In the genomic region with DNA sequence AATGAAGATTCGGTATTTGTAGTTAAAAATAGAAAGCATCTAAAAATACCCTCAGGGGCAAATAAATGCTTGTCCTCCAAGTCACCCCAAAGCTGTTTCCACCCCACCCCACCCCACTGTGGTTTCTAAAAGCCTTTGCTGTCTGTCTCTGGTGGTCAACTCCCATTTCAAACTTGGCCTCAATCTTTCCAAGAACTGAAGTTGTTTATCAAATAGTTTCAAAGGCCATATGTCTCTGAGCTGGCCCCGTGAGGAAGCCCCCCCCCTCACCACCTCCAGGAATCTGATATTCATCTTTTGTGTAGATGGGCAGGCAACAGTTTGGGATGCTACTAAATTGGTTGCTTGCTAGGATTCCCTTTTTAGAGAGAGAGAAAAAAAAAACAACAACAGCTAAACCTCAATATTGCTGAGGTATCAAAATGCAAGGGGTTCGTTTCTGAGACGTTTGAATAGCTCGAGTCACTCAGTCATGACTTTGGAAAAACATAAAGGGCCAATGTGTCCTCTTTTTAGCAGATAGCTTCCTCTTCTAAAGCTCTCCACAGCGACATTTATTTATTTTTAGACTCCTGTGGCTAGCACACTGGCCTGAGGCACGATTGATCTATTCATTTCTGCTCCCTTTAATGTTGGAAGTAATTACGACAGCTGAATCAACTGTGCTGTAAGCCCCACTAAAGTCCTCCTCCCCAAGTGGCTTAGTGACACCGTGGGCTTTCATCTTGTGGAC, we compare ENCODE assay signal across 16 mouse cellular contexts. TPM values are rescaled to one million over a fixed set of nuclear protein-coding genes. Genes with fewer than 3 reads are reported as not detected.
DNase-seq lines count a peak whose midpoint lies in the region; ATAC-seq and TF ChIP-seq lines count a peak whose summit lies in the region.
"Had no signal": no experiment of that assay in that cellular context is flagged by ENCODE, and none has a peak within 500 bp of the region (broad histone marks: within the 10 kb centered on the region; RNA-seq: fewer than 3 reads in every experiment).

No protein-coding gene starts in this region.

- H3K27ac ChIP-seq in heart, embryonic 16.5 days (ENCODE audit: low read length): peak overlapping the region; percentile 18; the same call in 1 of the 2 replicates
- peak overlapping the region; percentile 39; the same call in 1 of the 2 replicates for H3K27ac ChIP-seq in MEL (ENCODE audit: control insufficient read depth, low read depth, low read length)
- H3K27ac ChIP-seq in intestine, postnatal 0 days (ENCODE audit: low read depth, low read length): no peak overlapping the region
- H3K27ac ChIP-seq: embryonic facial prominence, embryonic 12.5 days; forebrain, embryonic 12.5 days had no signal

- TF ChIP-seq CTCF in MEL (IDR thresholded peaks at IDR 0.05 in 2 of 3, conservative IDR thresholded peaks at IDR 0.05 in 1 of 3; ENCODE audit: control insufficient read depth in 1 of 3, insufficient read depth in 1 of 3, low read depth in 2 of 3, low read length in 3 of 3, poor library complexity in 1 of 3, severe bottlenecking in 1 of 3): no peak
- TF ChIP-seq CTCF in intestine, postnatal 0 days (IDR thresholded peaks at IDR 0.05; ENCODE audit: low read depth): no peak

- no peak overlapping the region for H3K4me3 ChIP-seq in heart, embryonic 16.5 days (ENCODE audit: low read length)
- H3K4me3 ChIP-seq in MEL (ENCODE audit: control insufficient read depth in 1 of 2, insufficient read depth in 1 of 2, low read depth in 2 of 2, low read length in 2 of 2): 0 out of 4 replicates have a peak overlapping the region, but pooled peaks have one; percentile 1 to 10
- no peak overlapping the region for H3K4me3 ChIP-seq in intestine, postnatal 0 days (ENCODE audit: low read depth, low read length)
- H3K4me3 ChIP-seq: embryonic facial prominence, embryonic 12.5 days; forebrain, embryonic 12.5 days had no signal

- intact Hi-C loops in heart, postnatal 10 days (cut with DNase I): no loop called here

- no peak for ATAC-seq in heart, embryonic 16.5 days (replicated peaks; ENCODE audit: extremely low read depth, insufficient read depth, low FRiP score)
- ATAC-seq in common myeloid progenitor, adult 5-6 weeks (replicated peaks; ENCODE audit: low read depth, poor library complexity, severe bottlenecking): peak; percentile 68
- peak; percentile 70 for ATAC-seq in megakaryocyte progenitor cell, adult 5-6 weeks (replicated peaks; ENCODE audit: poor library complexity)
- ATAC-seq in intestine, postnatal 0 days: no peak
- ATAC-seq: CD4-positive, CD25-positive, alpha-beta regulatory T cell, adult 4 months had no signal

- DNase-seq in heart, postnatal 10 days: no peak
- peak; percentile 50 for DNase-seq in MEL (ENCODE audit: low read depth, low spot score)
- DNase-seq in thymus, postnatal 36 days: no peak
- no peak for DNase-seq in cerebellum, adult 8-10 months
- DNase-seq: adrenal gland, postnatal 36 days; cerebellum, adult 9-10 months; gastrocnemius, postnatal 25 days; layer of hippocampus, postnatal 36 days; thymus, postnatal 25 days had no signal

- H3K9ac ChIP-seq in heart, embryonic 16.5 days (ENCODE audit: low read length): no peak overlapping the region
- no peak overlapping the region for H3K9ac ChIP-seq in MEL (ENCODE audit: control insufficient read depth, low read depth, low read length, poor library complexity, severe bottlenecking)
- no peak overlapping the region for H3K9ac ChIP-seq in intestine, postnatal 0 days (ENCODE audit: low read depth, low read length)
- H3K9ac ChIP-seq: embryonic facial prominence, embryonic 12.5 days; forebrain, embryonic 12.5 days had no signal

- H3K9me3 ChIP-seq in heart, embryonic 16.5 days (replicated peaks; ENCODE audit: control insufficient read depth, low read length): no peaks in the 10 kb centered on the region
- no peaks in the 10 kb centered on the region for H3K9me3 ChIP-seq in MEL (replicated peaks; ENCODE audit: insufficient read depth, low read length)
- H3K9me3 ChIP-seq in intestine, postnatal 0 days (ENCODE audit: control insufficient read depth): no peaks in the 10 kb centered on the region
- H3K9me3 ChIP-seq: embryonic facial prominence, embryonic 12.5 days; forebrain, embryonic 12.5 days had no signal

- no peak for TF ChIP-seq POLR2A in MEL (IDR thresholded peaks at IDR 0.05; ENCODE audit: control insufficient read depth in 1 of 2, insufficient read depth in 1 of 2, low read depth in 1 of 2, low read length in 2 of 2, poor library complexity in 1 of 2)

- H3K27me3 ChIP-seq in heart, embryonic 16.5 days (ENCODE audit: control insufficient read depth, insufficient read depth, low read length): no peaks in the 10 kb centered on the region
- H3K27me3 ChIP-seq in MEL (ENCODE audit: control insufficient read depth in 1 of 2, insufficient read depth in 2 of 2, low read length in 2 of 2): no peaks in the 10 kb centered on the region
- no peaks in the 10 kb centered on the region for H3K27me3 ChIP-seq in intestine, postnatal 0 days (replicated peaks; ENCODE audit: control insufficient read depth, insufficient read depth, low read length)
- H3K27me3 ChIP-seq: embryonic facial prominence, embryonic 12.5 days; forebrain, embryonic 12.5 days had no signal

- no peak overlapping the region for H3K4me2 ChIP-seq in heart, embryonic 16.5 days (ENCODE audit: low read depth, low read length)
- H3K4me2 ChIP-seq in intestine, postnatal 0 days (replicated peaks; ENCODE audit: low read depth): no peak overlapping the region
- H3K4me2 ChIP-seq: embryonic facial prominence, embryonic 12.5 days; forebrain, embryonic 12.5 days had no signal

- no peak for TF ChIP-seq RAD21 in MEL (IDR thresholded peaks at IDR 0.05; ENCODE audit: low read depth, low read length)

- 33% methylated on average over 9 of the region's 9 CpGs for WGBS in heart, embryonic 16.5 days
- WGBS in intestine, postnatal 0 days: 45% methylated on average over 9 of the region's 9 CpGs

- H3K4me1 ChIP-seq in heart, embryonic 16.5 days (ENCODE audit: control insufficient read depth, insufficient read depth, low read length): peaks cover 9% of the 10 kb centered on the region
- peaks cover 13 to 25% of the 10 kb centered on the region in 2 experiments for H3K4me1 ChIP-seq in MEL (ENCODE audit: control insufficient read depth in 1 of 2, insufficient read depth in 2 of 2, low read length in 2 of 2)
- H3K4me1 ChIP-seq in intestine, postnatal 0 days (replicated peaks; ENCODE audit: control insufficient read depth, insufficient read depth, low read length): no peaks in the 10 kb centered on the region
- H3K4me1 ChIP-seq: embryonic facial prominence, embryonic 12.5 days; forebrain, embryonic 12.5 days had no signal

- TF ChIP-seq EP300 in MEL (IDR thresholded peaks at IDR 0.05; ENCODE audit: low read depth in 1 of 2, low read length in 2 of 2): 0 out of 4 replicates have a peak, but pooled peaks have one; percentile 8 to 32

- H3K79me2 ChIP-seq in MEL (ENCODE audit: control insufficient read depth, insufficient read depth, low read length, poor library complexity): no peaks in the 10 kb centered on the region

- H3K36me3 ChIP-seq in heart, embryonic 16.5 days (ENCODE audit: control insufficient read depth, insufficient read depth): no peaks in the 10 kb centered on the region
- H3K36me3 ChIP-seq in MEL (ENCODE audit: control insufficient read depth in 1 of 2, insufficient read depth in 2 of 2, low read length in 2 of 2): peaks cover 0 to 22% of the 10 kb centered on the region in 2 experiments; a peak in 2 of 4 replicates
- H3K36me3 ChIP-seq in intestine, postnatal 0 days (ENCODE audit: control insufficient read depth, insufficient read depth): no peaks in the 10 kb centered on the region
- H3K36me3 ChIP-seq: embryonic facial prominence, embryonic 12.5 days; forebrain, embryonic 12.5 days had no signal

TF ChIP-seq in MEL, 35 proteins besides CTCF, POLR2A, EP300 and RAD21 (continues in another document):
- TF ChIP-seq JUND (IDR thresholded peaks at IDR 0.05; ENCODE audit: low read depth, low read length): no peak
- TF ChIP-seq TBP (IDR thresholded peaks at IDR 0.05; ENCODE audit: low read depth, low read length): no peak
- no peak for TF ChIP-seq NELFE (IDR thresholded peaks at IDR 0.05; ENCODE audit: low read depth, low read length)
- no peak for TF ChIP-seq MYB (IDR thresholded peaks at IDR 0.05; ENCODE audit: low read depth, low read length)
- no peak for TF ChIP-seq SMC3 (IDR thresholded peaks at IDR 0.05; ENCODE audit: low read depth, low read length)
- no peak for TF ChIP-seq ZC3H11A (IDR thresholded peaks at IDR 0.05; ENCODE audit: low read depth, low read length)
- no peak for TF ChIP-seq CHD1 (IDR thresholded peaks at IDR 0.05; ENCODE audit: low read depth, low read length)
- TF ChIP-seq MAX (IDR thresholded peaks at IDR 0.05; ENCODE audit: low read length): no peak
- no peak for TF ChIP-seq KAT2A (conservative IDR thresholded peaks at IDR 0.05; ENCODE audit: low read depth, low read length)
- no peak for TF ChIP-seq HCFC1 (IDR thresholded peaks at IDR 0.05; ENCODE audit: low read depth, low read length)
- TF ChIP-seq BHLHE40 (IDR thresholded peaks at IDR 0.05; ENCODE audit: borderline replicate concordance, low read depth, low read length): no peak
- TF ChIP-seq SIN3A (IDR thresholded peaks at IDR 0.05; ENCODE audit: low read length): 0 out of 2 replicates have a peak, but pooled peaks have one; percentile 34
- TF ChIP-seq GABPA (IDR thresholded peaks at IDR 0.05; ENCODE audit: low read depth, low read length): no peak

RNA-seq across cellular contexts. Expression of gene Nap1l1, which starts 26.9 kb away (rescaled TPM):
- 104 and 115 TPM in 2 replicates for polyA plus RNA-seq in heart, embryonic 16.5 days (2015; fragmentation: Nextera tagmentation; extraction: Ambion mirVana)
- 10 to 100 TPM; 82.6 to 85.2 TPM for total RNA-seq in heart, postnatal 10 days (2021)
- total RNA-seq in MEL (2012; rRNA removed): 183 and 220 TPM in 2 replicates
- polyA plus RNA-seq in MEL (2012; ENCODE audit: insufficient read depth in 1 of 2, insufficient read length in 2 of 2, low read depth in 1 of 2, low replicate concordance in 2 of 2, missing spikeins in 1 of 2): 100 to 1,000 TPM; 296 to 591 TPM
- 824 and 1,033 TPM in 2 replicates for total RNA-seq in common myeloid progenitor, adult 5-6 weeks (2017)
- 651 and 679 TPM in 2 replicates for total RNA-seq in megakaryocyte progenitor cell, adult 5-6 weeks (2015)
- 565 and 710 TPM in 2 replicates for total RNA-seq in megakaryocyte progenitor cell, adult 5-6 weeks (2017)
- polyA plus RNA-seq in intestine, postnatal 0 days (2015; fragmentation: Nextera tagmentation; extraction: Ambion mirVana): 62.1 and 64.2 TPM in 2 replicates

RNA-seq across cellular contexts. Expression of gene Phlda1, which starts 60.0 kb away (rescaled TPM):
- 27.4 and 27.6 TPM in 2 replicates for polyA plus RNA-seq in heart, embryonic 16.5 days (2015; fragmentation: Nextera tagmentation; extraction: Ambion mirVana)
- 10 to 100 TPM; 16.9 to 20.8 TPM for total RNA-seq in heart, postnatal 10 days (2021)
- total RNA-seq in MEL (2012; rRNA removed): 0.27 and 0.39 TPM in 2 replicates
- polyA plus RNA-seq in MEL (2012; ENCODE audit: insufficient read depth in 1 of 2, insufficient read length in 2 of 2, low read depth in 1 of 2, low replicate concordance in 2 of 2, missing spikeins in 1 of 2): 1 to 10 TPM in 1 of 2 experiments, not detected in 1; 3.4 TPM
- total RNA-seq in common myeloid progenitor, adult 5-6 weeks (2017): 0.49 and 1.9 TPM in 2 replicates
- total RNA-seq in megakaryocyte progenitor cell, adult 5-6 weeks (2015): 2.1 and 3.7 TPM in 2 replicates
- 0.10 and 0.33 TPM in 2 replicates for total RNA-seq in megakaryocyte progenitor cell, adult 5-6 weeks (2017)
- 21.0 and 21.4 TPM in 2 replicates for polyA plus RNA-seq in intestine, postnatal 0 days (2015; fragmentation: Nextera tagmentation; extraction: Ambion mirVana)

Comparison
In these comparisons a context has a peak if more than half of its experiments do, and no peak if none do; other contexts are left out.
1. ATAC-seq: peak in common myeloid progenitor, adult 5-6 weeks (single experiment) and megakaryocyte progenitor cell, adult 5-6 weeks (single experiment); none in heart, embryonic 16.5 days (single experiment) and intestine, postnatal 0 days (single experiment).
2. H3K4me3 ChIP-seq: peak in MEL (2 of 2); none in heart, embryonic 16.5 days (single experiment) and intestine, postnatal 0 days (single experiment).